Mouse (Mus musculus) small intestine, adult 2 months (tissue): Measurements from ENCODE around the gene Arpc1a.
A peak's percentile ranks its signal among the peaks of the same experiment; 100 is the strongest.

Experiments used
- CTCF ChIP-seq: fragments of 200-500 bp; IDR thresholded peaks from 2 replicates; pipeline ENCODE4 v1.5.1; 2012; ENCODE audit warnings: low read depth, mild to moderate bottlenecking, control low read depth, inconsistent platforms, low read length, moderate library complexity, mixed read lengths; ENCODE audit not compliant: insufficient replicate concordance, insufficient read length; ENCODE audit errors: extremely low read depth
- POLR2A ChIP-seq: fragments of 200-500 bp; IDR thresholded peaks from 2 replicates; pipeline ENCODE4 v1.6.1; 2012; ENCODE audit warnings: low read depth, mild to moderate bottlenecking, control low read depth, inconsistent platforms, low read length, moderate library complexity

GRCm38 (mm10) chr5:145071342-145071741 lies 12.3 kb upstream of the Arpc1a start:
- TF ChIP-seq CTCF (peak; percentile 10; the same call in 1 of the 2 replicates), POLR2A (no peak)
